Mouse (Mus musculus) C2C12 (cell line): ENCODE measurements at regions not wholly inside any gene's neighbourhood (a gene's known extent, or its start where the extent isn't known, plus 50 kb on each side); places are given as distances from the start of the nearest gene placed in this dataset.

Experiments used
- H3K27me3 ChIP-seq: one replicate; pipeline ENCODE4 v1.6.1; 2011; ENCODE audit not compliant: control insufficient read depth, insufficient read depth, insufficient read length
- H3K36me3 ChIP-seq: one replicate; pipeline ENCODE4 v1.6.1; 2011; ENCODE audit not compliant: control insufficient read depth, insufficient read depth
- H3K4me3 ChIP-seq: one replicate; pipeline ENCODE4 v1.5.1; 2011; ENCODE audit warnings: mild to moderate bottlenecking, control low read depth; ENCODE audit not compliant: poor library complexity, insufficient read depth, severe bottlenecking
- H3K79me2 ChIP-seq: one replicate; pipeline ENCODE4 v1.6.1; 2011; ENCODE audit not compliant: control insufficient read depth, insufficient read depth
- H3K79me3 ChIP-seq: one replicate; pipeline ENCODE4 v1.6.1; 2011; ENCODE audit warnings: low read depth, control low read depth
- H3ac ChIP-seq: one replicate; pipeline ENCODE3; 2011; ENCODE audit warnings: low read depth; ENCODE audit not compliant: control insufficient read depth, insufficient read length
- CEBPB ChIP-seq: IDR thresholded peaks from one replicate; pipeline ENCODE4 v1.6.1; 2011; ENCODE audit warnings: low read depth, mild to moderate bottlenecking, control low read depth, moderate library complexity
- CTCF ChIP-seq: IDR thresholded peaks from one replicate; pipeline ENCODE4 v1.5.1; 2011; ENCODE audit not compliant: control insufficient read depth, insufficient read depth, insufficient read length
- FOSL1 ChIP-seq: IDR thresholded peaks from one replicate; pipeline ENCODE4 v1.8.0; 2011; ENCODE audit warnings: mild to moderate bottlenecking, low read length; ENCODE audit not compliant: poor library complexity, insufficient read depth, severe bottlenecking
- MAX ChIP-seq: IDR thresholded peaks from one replicate; pipeline ENCODE4 v1.6.1; 2011; ENCODE audit warnings: mild to moderate bottlenecking, control low read depth
- MYOD1 ChIP-seq: IDR thresholded peaks from one replicate; pipeline ENCODE4 v1.6.1; 2011; ENCODE audit warnings: low read depth; ENCODE audit not compliant: control insufficient read depth, insufficient read length
- MYOG ChIP-seq: IDR thresholded peaks from one replicate; pipeline ENCODE4 v1.6.1; 2011; ENCODE audit not compliant: control insufficient read depth, insufficient read length; ENCODE audit errors: extremely low read depth
- USF1 ChIP-seq: IDR thresholded peaks from one replicate; pipeline ENCODE4 v1.6.1; 2011; ENCODE audit warnings: low read depth, mild to moderate bottlenecking, control low read depth, moderate library complexity

GRCm38 (mm10) chr3:151894712-151895111 lies 57.3 kb upstream of the Ptgfr start:
- H3K36me3 ChIP-seq, result no peaks in the 10 kb centered on the region
- no peaks in the 10 kb centered on the region for H3K27me3 ChIP-seq
- H3K4me3 ChIP-seq, result no peak overlapping the region
- H3K79me2 ChIP-seq, result no peaks in the 10 kb centered on the region
- H3K79me3 ChIP-seq, result no peaks in the 10 kb centered on the region
- TF ChIP-seq MAX (no peak), USF1 (no peak), MYOD1 (no peak), MYOG (no peak), CEBPB (no peak), CTCF (no peak), FOSL1 (no peak)
- H3ac ChIP-seq, result no peak overlapping the region

GRCm38 (mm10) chr3:151893421-151894235 lies 56.2 kb upstream of the Ptgfr start:
- no peak overlapping the region for H3K4me3 ChIP-seq
- H3ac ChIP-seq, result no peak overlapping the region
- no peak for TF ChIP-seq CEBPB
- no peaks in the 10 kb centered on the region for H3K27me3 ChIP-seq
- no peaks in the 10 kb centered on the region for H3K79me3 ChIP-seq
- no peaks in the 10 kb centered on the region for H3K79me2 ChIP-seq
- no peaks in the 10 kb centered on the region for H3K36me3 ChIP-seq

GRCm38 (mm10) chr3:151891760-151892253 lies 54.4 kb upstream of the Ptgfr start:
- Histone ChIP-seq H3K4me3 (no peak overlapping the region), H3ac (no peak overlapping the region), H3K27me3 (no peaks in the 10 kb centered on the region), H3K79me2 (no peaks in the 10 kb centered on the region), H3K36me3 (no peaks in the 10 kb centered on the region), H3K79me3 (no peaks in the 10 kb centered on the region)
- no peak for TF ChIP-seq CTCF
- TF ChIP-seq FOSL1, result no peak
- no peak for TF ChIP-seq CEBPB
- TF ChIP-seq MAX, result no peak
- no peak for TF ChIP-seq MYOD1
- TF ChIP-seq USF1, result no peak
- TF ChIP-seq MYOG, result no peak

GRCm38 (mm10) chr3:151891336-151891735 lies 53.9 kb upstream of the Ptgfr start:
- no peaks in the 10 kb centered on the region for H3K36me3 ChIP-seq
- TF ChIP-seq MYOD1 (no peak), CTCF (no peak), MAX (no peak), FOSL1 (no peak), CEBPB (no peak), MYOG (no peak), USF1 (no peak)
- H3ac ChIP-seq, result no peak overlapping the region
- no peaks in the 10 kb centered on the region for H3K27me3 ChIP-seq
- no peaks in the 10 kb centered on the region for H3K79me3 ChIP-seq
- H3K4me3 ChIP-seq, result no peak overlapping the region
- H3K79me2 ChIP-seq, result no peaks in the 10 kb centered on the region

GRCm38 (mm10) chr3:151889738-151890137 lies 52.3 kb upstream of the Ptgfr start:
- Histone ChIP-seq H3K79me2 (no peaks in the 10 kb centered on the region), H3ac (no peak overlapping the region), H3K79me3 (no peaks in the 10 kb centered on the region), H3K27me3 (no peaks in the 10 kb centered on the region), H3K36me3 (no peaks in the 10 kb centered on the region), H3K4me3 (no peak overlapping the region)
- TF ChIP-seq USF1, result no peak
- no peak for TF ChIP-seq FOSL1
- no peak for TF ChIP-seq MYOD1
- no peak for TF ChIP-seq MYOG
- TF ChIP-seq CEBPB, result no peak
- TF ChIP-seq MAX, result no peak
- TF ChIP-seq CTCF, result no peak
